Mouse (Mus musculus): ENCODE results near the gene Cldn7. TPM values are rescaled to one million over a fixed set of nuclear protein-coding genes. Genes with fewer than 3 reads are reported as not detected.
"Not testable (repeated sequence)": the region's sequence is repeated elsewhere in the genome, so short reads cannot be mapped to it uniquely, and the experiment has no call there.

Cldn7 gene
- total RNA-seq, 1 experiment = 24.9 TPM

GRCm38 (mm10) chr11:69927501-69927900 lies 37.1 kb upstream of the Cldn7 start:
- TF ChIP-seq ZNF384 (IDR thresholded peaks at IDR 0.05; ENCODE audit: low read depth, low read length) = no peak
- no peak for TF ChIP-seq ZC3H11A (IDR thresholded peaks at IDR 0.05; ENCODE audit: borderline replicate concordance, low read depth, low read length)
- TF ChIP-seq HCFC1 (IDR thresholded peaks at IDR 0.05; ENCODE audit: borderline replicate concordance, insufficient read depth, low read length) = no peak
- TF ChIP-seq CHD2 (IDR thresholded peaks at IDR 0.05; ENCODE audit: low read depth, low read length) = no peak
- no peak for TF ChIP-seq MAFK (IDR thresholded peaks at IDR 0.05; ENCODE audit: insufficient read depth, low read depth, low read length)
- no peaks in the 10 kb centered on the region for H3K36me3 ChIP-seq (ENCODE audit: control insufficient read depth, insufficient read depth, low read length, poor library complexity, severe bottlenecking)
- H3K4me3 ChIP-seq (ENCODE audit: insufficient read depth in 1 of 2, low read depth in 1 of 2, low read length in 2 of 2, poor library complexity in 1 of 2, severe bottlenecking in 1 of 2) = no peak overlapping the region
- H3K27ac ChIP-seq (ENCODE audit: insufficient read depth, low read depth, low read length, poor library complexity, severe bottlenecking) = no peak overlapping the region
- in situ Hi-C loops (cut with MboI; ENCODE audit: low sequenced_read_pairs in 2 of 2, unreplicated experiment in 2 of 2) = no loop called here
- DNase-seq (ENCODE audit: low read depth, low spot score) = no peak
- no peaks in the 10 kb centered on the region for H3K4me1 ChIP-seq (ENCODE audit: control insufficient read depth in 2 of 2, insufficient read depth in 2 of 2, low read length in 2 of 2, poor library complexity in 1 of 2)
- H3K9ac ChIP-seq (ENCODE audit: insufficient read depth, low read depth, low read length, poor library complexity, severe bottlenecking) = no peak overlapping the region
- H3K9me3 ChIP-seq (ENCODE audit: control insufficient read depth, insufficient read depth, low read depth, low read length) = no peaks in the 10 kb centered on the region

DNA sequence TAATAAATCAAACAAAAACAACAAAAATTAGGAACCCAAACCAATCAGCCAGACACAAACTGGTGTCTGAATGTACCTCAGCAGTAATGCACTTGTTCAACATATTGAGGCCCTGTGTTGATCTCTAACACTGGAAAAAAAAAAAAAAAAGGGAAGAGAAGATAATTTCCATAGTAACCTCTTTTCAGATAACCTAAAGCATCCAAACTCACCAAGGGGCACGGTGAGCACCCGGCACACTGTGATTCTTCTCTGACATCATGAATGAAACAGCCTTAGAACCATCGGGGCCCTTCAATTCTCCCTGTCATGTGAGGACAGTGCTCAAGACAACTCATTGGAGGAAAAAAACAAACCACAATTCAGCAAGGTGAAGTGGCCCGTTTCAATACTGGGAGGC lies 34.9 kb upstream of the Cldn7 start:
- H3K9me3 ChIP-seq (ENCODE audit: control insufficient read depth, insufficient read depth, low read depth, low read length) = no peaks in the 10 kb centered on the region
- in situ Hi-C loops (cut with MboI; ENCODE audit: low sequenced_read_pairs in 2 of 2, unreplicated experiment in 2 of 2) = loop anchor here in 1 of 2 experiments (10.0 kb wide), 1 partner anchor 285 kb away; the partner anchor contains the start of gene Slc16a11
- H3K4me3 ChIP-seq (ENCODE audit: insufficient read depth in 1 of 2, low read depth in 1 of 2, low read length in 2 of 2, poor library complexity in 1 of 2, severe bottlenecking in 1 of 2) = no peak overlapping the region
- no peak for TF ChIP-seq CHD2 (IDR thresholded peaks at IDR 0.05; ENCODE audit: low read depth, low read length)
- no peak for TF ChIP-seq MAFK (IDR thresholded peaks at IDR 0.05; ENCODE audit: insufficient read depth, low read depth, low read length)
- TF ChIP-seq ZNF384 (IDR thresholded peaks at IDR 0.05; ENCODE audit: low read depth, low read length) = no peak
- no peak for TF ChIP-seq HCFC1 (IDR thresholded peaks at IDR 0.05; ENCODE audit: borderline replicate concordance, insufficient read depth, low read length)
- no peak for TF ChIP-seq ZC3H11A (IDR thresholded peaks at IDR 0.05; ENCODE audit: borderline replicate concordance, low read depth, low read length)
- H3K36me3 ChIP-seq (ENCODE audit: control insufficient read depth, insufficient read depth, low read length, poor library complexity, severe bottlenecking) = no peaks in the 10 kb centered on the region
- H3K4me1 ChIP-seq (ENCODE audit: control insufficient read depth in 2 of 2, insufficient read depth in 2 of 2, low read length in 2 of 2, poor library complexity in 1 of 2) = no peaks in the 10 kb centered on the region
- DNase-seq (ENCODE audit: low read depth, low spot score) = no peak
- H3K9ac ChIP-seq (ENCODE audit: insufficient read depth, low read depth, low read length, poor library complexity, severe bottlenecking) = no peak overlapping the region
- no peak overlapping the region for H3K27ac ChIP-seq (ENCODE audit: insufficient read depth, low read depth, low read length, poor library complexity, severe bottlenecking)

DNA sequence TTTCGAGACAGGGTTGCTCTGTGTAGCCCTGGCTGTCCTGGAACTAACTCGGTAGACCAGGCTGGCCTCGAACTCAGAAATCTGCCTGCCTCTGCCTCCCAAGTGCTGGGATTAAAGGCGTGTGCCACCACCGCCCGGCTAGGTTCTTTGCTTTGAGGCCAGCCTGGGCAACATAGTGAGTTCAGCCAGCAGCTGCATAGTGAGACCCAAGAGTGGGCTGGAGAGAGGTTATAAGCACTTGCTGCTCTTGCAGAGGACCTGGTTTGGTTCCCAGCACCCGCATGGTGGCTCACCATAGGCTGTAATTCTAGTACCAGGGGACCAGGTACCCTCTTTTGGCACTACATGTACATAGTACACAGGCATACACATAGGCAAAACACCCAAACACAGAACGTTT lies 34.4 kb upstream of the Cldn7 start:
- H3K4me3 ChIP-seq (ENCODE audit: insufficient read depth in 1 of 2, low read depth in 1 of 2, low read length in 2 of 2, poor library complexity in 1 of 2, severe bottlenecking in 1 of 2); H3K27ac ChIP-seq (ENCODE audit: insufficient read depth, low read depth, low read length, poor library complexity, severe bottlenecking); DNase-seq (ENCODE audit: low read depth, low spot score); H3K36me3 ChIP-seq (ENCODE audit: control insufficient read depth, insufficient read depth, low read length, poor library complexity, severe bottlenecking); H3K9ac ChIP-seq (ENCODE audit: insufficient read depth, low read depth, low read length, poor library complexity, severe bottlenecking); H3K4me1 ChIP-seq (ENCODE audit: control insufficient read depth in 2 of 2, insufficient read depth in 2 of 2, low read length in 2 of 2, poor library complexity in 1 of 2); H3K9me3 ChIP-seq (ENCODE audit: control insufficient read depth, insufficient read depth, low read depth, low read length): not testable (repeated sequence)
- in situ Hi-C loops (cut with MboI; ENCODE audit: low sequenced_read_pairs in 2 of 2, unreplicated experiment in 2 of 2) = loop anchor here in 1 of 2 experiments (10.0 kb wide), 1 partner anchor 285 kb away; the partner anchor contains the start of gene Slc16a11

- Histone ChIP-seq H3K9ac (ENCODE audit: insufficient read depth, low read depth, low read length, poor library complexity, severe bottlenecking) (no peak overlapping the region), H3K36me3 (ENCODE audit: control insufficient read depth, insufficient read depth, low read length, poor library complexity, severe bottlenecking) (no peaks in the 10 kb centered on the region), H3K4me1 (ENCODE audit: control insufficient read depth in 2 of 2, insufficient read depth in 2 of 2, low read length in 2 of 2, poor library complexity in 1 of 2) (no peaks in the 10 kb centered on the region; a peak in 2 of 4 replicates), H3K27ac (ENCODE audit: insufficient read depth, low read depth, low read length, poor library complexity, severe bottlenecking) (no peak overlapping the region), H3K9me3 (ENCODE audit: control insufficient read depth, insufficient read depth, low read depth, low read length) (no peaks in the 10 kb centered on the region), H3K4me3 (ENCODE audit: insufficient read depth in 1 of 2, low read depth in 1 of 2, low read length in 2 of 2, poor library complexity in 1 of 2, severe bottlenecking in 1 of 2) (no peak overlapping the region)
- TF ChIP-seq ZC3H11A (IDR thresholded peaks at IDR 0.05; ENCODE audit: borderline replicate concordance, low read depth, low read length) (no peak), ZNF384 (IDR thresholded peaks at IDR 0.05; ENCODE audit: low read depth, low read length) (no peak), HCFC1 (IDR thresholded peaks at IDR 0.05; ENCODE audit: borderline replicate concordance, insufficient read depth, low read length) (no peak), MAFK (IDR thresholded peaks at IDR 0.05; ENCODE audit: insufficient read depth, low read depth, low read length) (no peak), CHD2 (IDR thresholded peaks at IDR 0.05; ENCODE audit: low read depth, low read length) (no peak)
- no peak for DNase-seq (ENCODE audit: low read depth, low spot score)
- in situ Hi-C loops (cut with MboI; ENCODE audit: low sequenced_read_pairs in 2 of 2, unreplicated experiment in 2 of 2) = loop anchor here in 1 of 2 experiments (10.0 kb wide), 1 partner anchor 284 kb away; the partner anchor contains the start of gene Slc16a11
These were observed 33.5 kb upstream of the Cldn7 start for GRCm38 (mm10) chr11:69930967-69931537.

DNA sequence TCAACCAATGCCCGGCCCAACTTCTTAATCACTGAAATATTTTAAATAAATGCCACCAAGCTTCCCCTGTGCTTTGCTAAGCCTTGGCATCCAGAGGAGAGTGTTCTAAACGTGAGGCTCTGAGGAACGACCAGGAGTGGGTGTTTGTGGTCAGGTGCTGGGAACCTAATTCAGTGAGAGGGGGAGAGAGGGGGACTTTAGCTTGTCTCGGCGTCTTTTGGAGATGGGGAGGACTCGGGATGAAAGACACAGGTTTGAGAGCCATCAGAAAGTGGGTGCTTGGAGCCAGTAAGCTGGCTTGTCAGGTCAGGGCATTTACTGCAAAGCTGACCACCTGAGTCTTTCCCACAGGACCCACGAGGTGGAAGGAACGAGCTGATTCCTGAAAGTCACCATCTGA lies 32.8 kb upstream of the Cldn7 start:
- no peak for DNase-seq (ENCODE audit: low read depth, low spot score)
- Histone ChIP-seq H3K9ac (ENCODE audit: insufficient read depth, low read depth, low read length, poor library complexity, severe bottlenecking) (no peak overlapping the region), H3K4me1 (ENCODE audit: control insufficient read depth in 2 of 2, insufficient read depth in 2 of 2, low read length in 2 of 2, poor library complexity in 1 of 2) (peaks cover 0 to 4% of the 10 kb centered on the region in 2 experiments; a peak in 2 of 4 replicates)

More for the DNA sequence above, 32.8 kb upstream of the Cldn7 start:
- Histone ChIP-seq H3K27ac (ENCODE audit: insufficient read depth, low read depth, low read length, poor library complexity, severe bottlenecking) (no peak overlapping the region), H3K36me3 (ENCODE audit: control insufficient read depth, insufficient read depth, low read length, poor library complexity, severe bottlenecking) (no peaks in the 10 kb centered on the region), H3K4me3 (ENCODE audit: insufficient read depth in 1 of 2, low read depth in 1 of 2, low read length in 2 of 2, poor library complexity in 1 of 2, severe bottlenecking in 1 of 2) (no peak overlapping the region), H3K9me3 (ENCODE audit: control insufficient read depth, insufficient read depth, low read depth, low read length) (no peaks in the 10 kb centered on the region)
- no peak for TF ChIP-seq HCFC1 (IDR thresholded peaks at IDR 0.05; ENCODE audit: borderline replicate concordance, insufficient read depth, low read length)
- TF ChIP-seq ZC3H11A (IDR thresholded peaks at IDR 0.05; ENCODE audit: borderline replicate concordance, low read depth, low read length) = no peak
- no peak for TF ChIP-seq MAFK (IDR thresholded peaks at IDR 0.05; ENCODE audit: insufficient read depth, low read depth, low read length)
- no peak for TF ChIP-seq CHD2 (IDR thresholded peaks at IDR 0.05; ENCODE audit: low read depth, low read length)
- no peak for TF ChIP-seq ZNF384 (IDR thresholded peaks at IDR 0.05; ENCODE audit: low read depth, low read length)
- in situ Hi-C loops (cut with MboI; ENCODE audit: low sequenced_read_pairs in 2 of 2, unreplicated experiment in 2 of 2) = loop anchor here in 1 of 2 experiments (10.0 kb wide), 1 partner anchor 283 kb away; the partner anchor contains the start of gene Slc16a11
